In genomic region chr7:101509212-101509611, GRCm38 (mm10) we compare ENCODE assay signal across 22 mouse cellular contexts.
A peak's percentile ranks its signal among the peaks of the same experiment; 100 is the strongest.
DNase-seq lines count a peak whose midpoint lies in the region; ATAC-seq and TF ChIP-seq lines count a peak whose summit lies in the region.
"Had no signal": no experiment of that assay in that cellular context is flagged by ENCODE, and none has a peak within 500 bp of the region (broad histone marks: within the 10 kb centered on the region; RNA-seq: fewer than 3 reads in every experiment).

No protein-coding gene starts in this region.

- no peaks in the 10 kb centered on the region for H3K9me3 ChIP-seq in midbrain, embryonic 10.5 days (replicated peaks)
- no peaks in the 10 kb centered on the region for H3K9me3 ChIP-seq in midbrain, embryonic 16.5 days (replicated peaks; ENCODE audit: control insufficient read depth, low read length, poor library complexity, severe bottlenecking)
- no peaks in the 10 kb centered on the region for H3K9me3 ChIP-seq in E14TG2a.4 (ENCODE audit: low read length)
- H3K9me3 ChIP-seq in liver, embryonic 12.5 days (replicated peaks), result no peaks in the 10 kb centered on the region
- H3K9me3 ChIP-seq: heart, embryonic 12.5 days; neural tube, embryonic 15.5 days had no signal

- H3K4me1 ChIP-seq in midbrain, embryonic 10.5 days, result peaks cover 34% of the 10 kb centered on the region
- H3K4me1 ChIP-seq in midbrain, embryonic 16.5 days (ENCODE audit: control insufficient read depth, insufficient read depth, low read length), result no peaks in the 10 kb centered on the region; the same call in 1 of the 2 replicates
- H3K4me1 ChIP-seq in E14TG2a.4 (replicated peaks; ENCODE audit: low read depth, low read length), result peaks cover 34% of the 10 kb centered on the region
- peaks cover 2% of the 10 kb centered on the region; the same call in 1 of the 2 replicates for H3K4me1 ChIP-seq in cortical plate, adult 2 months (ENCODE audit: control insufficient read depth, insufficient read depth, low read length)
- H3K4me1 ChIP-seq in liver, embryonic 12.5 days, result peaks cover 6% of the 10 kb centered on the region

- no peak overlapping the region for H3K9ac ChIP-seq in midbrain, embryonic 16.5 days (ENCODE audit: low read depth, low read length)
- H3K9ac ChIP-seq in liver, embryonic 12.5 days, result no peak overlapping the region
- H3K9ac ChIP-seq: forebrain, postnatal 0 days; heart, embryonic 12.5 days; liver, embryonic 14.5 days; lung, embryonic 14.5 days; neural tube, embryonic 15.5 days had no signal

- peak overlapping the region; percentile 55 for H3K27ac ChIP-seq in midbrain, embryonic 10.5 days (replicated peaks)
- no peak overlapping the region for H3K27ac ChIP-seq in midbrain, embryonic 16.5 days (ENCODE audit: low read length)
- H3K27ac ChIP-seq in cortical plate, adult 2 months (ENCODE audit: insufficient read depth, low read length), result peak overlapping the region; percentile 36; the same call in 1 of the 2 replicates
- no peak overlapping the region for H3K27ac ChIP-seq in liver, embryonic 12.5 days
- H3K27ac ChIP-seq: liver, embryonic 14.5 days; neural tube, embryonic 15.5 days had no signal

- no peak overlapping the region for H3K4me3 ChIP-seq in midbrain, embryonic 10.5 days
- no peak overlapping the region for H3K4me3 ChIP-seq in midbrain, embryonic 16.5 days (ENCODE audit: low read depth, low read length)
- peak overlapping the region; percentile 20; the same call in 1 of the 2 replicates for H3K4me3 ChIP-seq in E14TG2a.4 (replicated peaks; ENCODE audit: low read length)
- H3K4me3 ChIP-seq in cortical plate, adult 2 months (ENCODE audit: insufficient read depth, low read length), result no peak overlapping the region
- no peak overlapping the region for H3K4me3 ChIP-seq in liver, embryonic 12.5 days
- H3K4me3 ChIP-seq: heart, embryonic 12.5 days; neural tube, embryonic 15.5 days had no signal

- H3K27me3 ChIP-seq in midbrain, embryonic 10.5 days (ENCODE audit: low read depth, poor library complexity, severe bottlenecking), result peaks cover 18% of the 10 kb centered on the region
- peaks cover 4% of the 10 kb centered on the region for H3K27me3 ChIP-seq in midbrain, embryonic 16.5 days (ENCODE audit: control insufficient read depth, insufficient read depth, low read depth, low read length)
- peaks cover 41% of the 10 kb centered on the region for H3K27me3 ChIP-seq in E14TG2a.4 (ENCODE audit: insufficient read depth, low read length)
- peaks cover 19% of the 10 kb centered on the region for H3K27me3 ChIP-seq in liver, embryonic 12.5 days (replicated peaks)

- H3K36me3 ChIP-seq in midbrain, embryonic 10.5 days, result no peaks in the 10 kb centered on the region
- no peaks in the 10 kb centered on the region for H3K36me3 ChIP-seq in midbrain, embryonic 16.5 days (ENCODE audit: control insufficient read depth, insufficient read depth, low read length)
- H3K36me3 ChIP-seq in E14TG2a.4 (ENCODE audit: insufficient read depth, low read length), result no peaks in the 10 kb centered on the region
- no peaks in the 10 kb centered on the region for H3K36me3 ChIP-seq in liver, embryonic 12.5 days
- H3K36me3 ChIP-seq: heart, embryonic 12.5 days; neural tube, embryonic 15.5 days had no signal

- ATAC-seq in midbrain, embryonic 16.5 days, result no peak
- no peak for ATAC-seq in liver, embryonic 12.5 days
- ATAC-seq: activated CD4-positive, CD25-positive, alpha-beta regulatory T cell, adult 4 months; forebrain, postnatal 0 days; inflammation-experienced regulatory T-cells, adult 6 months had no signal

- 55% methylated on average over 2 of the region's 2 CpGs for WGBS in midbrain, embryonic 10.5 days
- 63% methylated on average over 2 of the region's 2 CpGs for WGBS in midbrain, embryonic 16.5 days
- WGBS in liver, embryonic 12.5 days (ENCODE audit: insufficient replicate concordance), result 47% methylated on average over 2 of the region's 2 CpGs

- TF ChIP-seq POLR2A in cortical plate, adult 2 months (IDR thresholded peaks at IDR 0.05; ENCODE audit: extremely low read depth, insufficient read depth, low read length), result no peak

- no peak overlapping the region for H3K4me2 ChIP-seq in midbrain, embryonic 16.5 days (ENCODE audit: low read length)
- no peak overlapping the region for H3K4me2 ChIP-seq in liver, embryonic 12.5 days
- H3K4me2 ChIP-seq: heart, embryonic 12.5 days; lung, embryonic 14.5 days; neural tube, embryonic 15.5 days had no signal

- TF ChIP-seq CTCF in E14TG2a.4 (conservative IDR thresholded peaks at IDR 0.05; ENCODE audit: low read length), result no peak
- TF ChIP-seq CTCF in cortical plate, adult 2 months (IDR thresholded peaks at IDR 0.05; ENCODE audit: extremely low read depth, insufficient read depth, low read length), result no peak

- DNase-seq in adrenal gland, adult 8-10 months, result peak; percentile 40
- DNase-seq in adrenal gland, adult 18-20 months (ENCODE audit: low spot score in 2 of 2), result no peak
- DNase-seq in midbrain, embryonic 10.5 days (ENCODE audit: low spot score), result no peak
- DNase-seq: cerebellum, adult 9-10 months; forebrain, postnatal 0 days; gastrocnemius, postnatal 14 days; heart, adult 18-20 months; heart, postnatal 10 days; kidney, adult 8-10 months; kidney, postnatal 10 days; lung, embryonic 14.5 days; thymus, adult 18-20 months; thymus, postnatal 36 days had no signal

Comparison
In these comparisons a context has a peak if more than half of its experiments do, and no peak if none do; other contexts are left out.
1. H3K27ac ChIP-seq: peak in midbrain, embryonic 10.5 days (single experiment) and cortical plate, adult 2 months (single experiment); none in midbrain, embryonic 16.5 days (single experiment) and liver, embryonic 12.5 days (single experiment).